Mouse (Mus musculus): ENCODE results near the gene Gm11099. TPM values are rescaled to one million over a fixed set of nuclear protein-coding genes. Genes with fewer than 3 reads are reported as not detected.

Gm11099 gene
- total RNA-seq (2023) = not detected

GRCm38 (mm10) chr2:58859134-58859533, at the start of gene Gm11099:
Gm11099 (plus strand) TSS chr2:58859434.

Measured in B cell, adult 67 days (primary cell).